Mouse (Mus musculus) liver, adult 2 months (tissue): ENCODE measurements around the gene Srgap1.

Experiments
- CTCF ChIP-seq: fragments of 200-500 bp; IDR thresholded peaks from 2 replicates; pipeline ENCODE4 v1.5.1; 2011; ENCODE audit warnings: low read depth, low read length, control low read depth
- POLR2A ChIP-seq: fragments of 200-500 bp; IDR thresholded peaks from 2 replicates; pipeline ENCODE4 v1.6.1; 2011; ENCODE audit warnings: low read length, control low read depth; ENCODE audit not compliant: insufficient read depth; ENCODE audit errors: extremely low read depth

DNA sequence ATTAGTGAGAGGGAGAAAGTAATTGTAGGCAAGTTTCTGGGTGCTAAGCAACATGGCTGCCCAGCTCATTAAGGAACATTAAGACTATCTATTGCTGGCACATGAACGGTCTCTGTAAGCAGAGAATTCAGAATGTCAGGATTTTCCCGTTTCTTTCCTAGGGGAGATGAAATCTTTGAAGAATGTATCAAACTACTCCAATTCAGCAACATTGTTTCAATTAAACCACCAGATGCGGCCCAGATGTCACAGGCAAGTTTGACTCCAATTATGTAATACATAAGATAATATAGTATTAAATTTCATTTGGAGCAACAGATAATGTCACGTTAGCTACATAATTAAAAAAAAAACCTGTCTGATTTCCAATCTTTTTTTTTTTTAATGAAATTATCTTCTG is 72.5 kb downstream of the Srgap1 start:
- TF ChIP-seq POLR2A (no peak), CTCF (no peak)
